Mouse (Mus musculus) CD4-positive naive resting alpha-beta T cell, adult 57 days (primary cell): ENCODE data around the gene Gm10662. TPM values are rescaled to one million over a fixed set of nuclear protein-coding genes. Genes with fewer than 3 reads are reported as not detected.

Source experiments
- total RNA-seq: library from RNA; stranded (reverse); gene quantifications from one replicate; pipeline ENCODE4 v1.2.4, GENCODE M21; 2023

Gene Gm10662
- total RNA-seq: not detected

GRCm38 (mm10) chr7:23144380-23144779 lies at the start of gene Gm10662:
Gene Gm10662 (minus strand): TSS chr7:23144480.

Other genes with a start within 250 kb of the Gm10662 start
- not detected for gene Gm4214, start 159.8 kb downstream of the Gm10662 start, total RNA-seq
- gene Gm4216, start 124.6 kb downstream of the Gm10662 start, total RNA-seq: not detected
- not detected for gene Vmn1r163, start 88.9 kb downstream of the Gm10662 start, total RNA-seq
- gene Gm8720, start 77.0 kb downstream of the Gm10662 start, total RNA-seq: not detected
- gene Vmn1r165, start 72.9 kb upstream of the Gm10662 start, total RNA-seq: not detected
- not detected for gene Vmn1r166, start 107.2 kb upstream of the Gm10662 start, total RNA-seq
- gene Gm6902, start 134.4 kb upstream of the Gm10662 start, total RNA-seq: not detected
- not detected for gene Nlrp4e, start 156.7 kb upstream of the Gm10662 start, total RNA-seq
- gene Nlrp5, start 241.4 kb upstream of the Gm10662 start, total RNA-seq: not detected